Mouse (Mus musculus) CD4-positive helper T cell, adult 2 months (primary cell): ENCODE measurements around the gene Atp5f1.

ENCODE experiments used
- DNase-seq: peaks from one replicate; pipeline ENCODE4 v3.0.0-alpha.2; 2012; ENCODE audit warnings: low read depth, missing footprints, low spot score

Gene Atp5f1

DNA sequence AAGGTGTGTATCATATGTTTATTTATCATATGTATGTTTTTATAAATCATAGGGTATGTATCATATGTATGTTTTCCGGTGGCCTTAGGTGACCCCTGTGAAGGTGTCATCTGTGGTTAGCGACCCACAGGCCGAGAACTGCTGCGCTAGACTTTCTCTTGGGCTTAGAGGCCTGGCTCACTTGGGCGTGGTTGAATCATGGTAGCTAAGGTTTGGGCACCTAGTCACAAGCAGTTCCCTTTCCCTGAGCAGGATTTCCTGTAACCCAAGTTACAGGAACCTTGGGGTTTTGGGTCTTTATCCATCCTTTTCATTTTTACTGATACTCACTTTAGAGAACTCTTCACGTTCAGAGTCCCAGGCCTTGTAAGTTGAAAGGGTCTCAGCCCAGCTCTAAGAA is 59.6 kb downstream of the Atp5f1 start:
- DNase-seq = peak; percentile 50

GRCm38 (mm10) chr3:105899394-105900147 is 60.3 kb downstream of the Atp5f1 start:
- peak; percentile 85 for DNase-seq

- no peak for DNase-seq
These were observed 61.0 kb downstream of the Atp5f1 start for GRCm38 (mm10) chr3:105898861-105899260.

GRCm38 (mm10) chr3:105898325-105898724 is 61.6 kb downstream of the Atp5f1 start:
- no peak for DNase-seq

GRCm38 (mm10) chr3:105896811-105897210 is 63.1 kb downstream of the Atp5f1 start:
- no peak for DNase-seq

- DNase-seq = peak; percentile 90
These were observed 65.0 kb downstream of the Atp5f1 start for GRCm38 (mm10) chr3:105894601-105895592.

GRCm38 (mm10) chr3:105893941-105894391 is 65.9 kb downstream of the Atp5f1 start:
- peak; percentile 31 for DNase-seq
